Mouse (Mus musculus) embryonic fibroblast, embryonic 13.5 days (primary cell): ENCODE data around the gene Olfr222.

ENCODE experiments used
- CTCF ChIP-seq: IDR thresholded peaks from 2 replicates; pipeline ENCODE4 v1.5.1; 2011; ENCODE audit warnings: mild to moderate bottlenecking, control low read depth, low read length, moderate library complexity, borderline replicate concordance; ENCODE audit not compliant: insufficient read depth
- POLR2A ChIP-seq: IDR thresholded peaks from 2 replicates; pipeline ENCODE4 v1.6.1; 2011; ENCODE audit warnings: low read depth, mild to moderate bottlenecking, control low read depth, low read length, moderate library complexity

DNA sequence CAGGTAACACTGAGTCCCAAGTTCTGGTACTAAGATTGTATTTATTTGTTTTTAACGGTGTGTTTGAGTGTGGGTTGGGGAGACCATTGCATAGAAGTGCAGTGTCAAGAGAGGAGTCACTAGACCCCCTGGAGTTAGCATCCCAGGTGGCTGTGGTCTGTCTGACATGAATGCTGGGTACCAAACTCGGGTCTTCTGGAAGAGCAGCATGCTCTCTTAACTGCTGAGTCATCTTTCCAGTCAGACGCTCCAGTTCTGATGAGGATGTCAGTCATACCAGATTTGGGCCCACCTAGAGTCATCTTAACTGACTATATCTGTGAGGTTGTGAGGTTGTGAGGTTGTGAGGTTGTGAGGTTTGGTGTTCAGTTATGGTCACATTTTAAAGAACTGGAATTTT lies 15.1 kb downstream of the Olfr222 start:
- TF ChIP-seq POLR2A (no peak), CTCF (no peak)
